Comparison of ENCODE assay signal across 13 mouse cellular contexts in genomic region chr6:97292894-97293293, GRCm38 (mm10). TPM values are rescaled to one million over a fixed set of nuclear protein-coding genes. Genes with fewer than 3 reads are reported as not detected.
"Had no signal": no experiment of that assay in that cellular context is flagged by ENCODE, and none has a peak within 500 bp of the region (broad histone marks: within the 10 kb centered on the region; RNA-seq: fewer than 3 reads in every experiment).

No protein-coding gene starts in this region.

- H3K4me3 ChIP-seq: kidney, embryonic 15.5 days; limb, embryonic 12.5 days; myocyte had no signal

- ATAC-seq: hindbrain, embryonic 16.5 days had no signal

- H3K27me3 ChIP-seq: kidney, embryonic 15.5 days; limb, embryonic 12.5 days had no signal

- H3K4me2 ChIP-seq: kidney, embryonic 15.5 days; limb, embryonic 12.5 days; liver, embryonic 11.5 days had no signal

- H3K9ac ChIP-seq: kidney, embryonic 15.5 days; limb, embryonic 12.5 days had no signal

- H3K27ac ChIP-seq: kidney, embryonic 15.5 days; limb, embryonic 12.5 days had no signal

- H3K9me3 ChIP-seq: kidney, embryonic 15.5 days; limb, embryonic 12.5 days had no signal

- DNase-seq: kidney, adult 18-20 months; kidney, postnatal 25 days; layer of hippocampus, adult 9-11 months; midbrain, embryonic 14.5 days; spleen, adult 18-20 months; thymus, adult 2 months; thymus, postnatal 25 days had no signal

RNA-seq across cellular contexts. Expression of gene Lmod3, which starts 40.3 kb away (rescaled TPM):
- polyA plus RNA-seq: hindbrain, embryonic 16.5 days; liver, embryonic 11.5 days; midbrain, embryonic 14.5 days; stomach, embryonic 14.5 days had no signal
